Mouse (Mus musculus) thymus, adult 2 months (tissue): ENCODE data around the gene Aldh2. TPM values are rescaled to one million over a fixed set of nuclear protein-coding genes. Genes with fewer than 3 reads are reported as not detected.

Source experiments
- DNase-seq: peaks from one replicate; pipeline ENCODE4 v3.0.0; 2021
- H3K27ac ChIP-seq: fragments of 200-500 bp; 2 replicates; pipeline ENCODE4 v1.5.1; 2012; ENCODE audit warnings: low read length, control low read depth; ENCODE audit not compliant: control insufficient read depth, insufficient read depth
- H3K27me3 ChIP-seq: fragments of 200-500 bp; 2 replicates; pipeline ENCODE4 v1.6.1; 2012; ENCODE audit warnings: mild to moderate bottlenecking, low read length, moderate library complexity, mixed read lengths; ENCODE audit not compliant: control insufficient read depth, insufficient read depth
- H3K36me3 ChIP-seq: fragments of 200-500 bp; 2 replicates; pipeline ENCODE4 v1.6.1; 2012; ENCODE audit warnings: mild to moderate bottlenecking, low read length, moderate library complexity; ENCODE audit not compliant: control insufficient read depth, insufficient read depth
- H3K4me1 ChIP-seq: fragments of 200-500 bp; replicated peaks from 2 replicates; pipeline ENCODE4 v1.6.1; 2012; ENCODE audit warnings: low read length; ENCODE audit not compliant: control insufficient read depth, insufficient read depth
- H3K4me3 ChIP-seq: fragments of 200-500 bp; 2 replicates; pipeline ENCODE4 v1.5.1; 2012; ENCODE audit warnings: mild to moderate bottlenecking, low read length, control low read depth, moderate library complexity; ENCODE audit not compliant: control insufficient read depth, insufficient read depth
- CTCF ChIP-seq: fragments of 200-500 bp; IDR thresholded peaks from 2 replicates; pipeline ENCODE4 v1.5.1; 2012; ENCODE audit warnings: mild to moderate bottlenecking, control low read depth, low read length, moderate library complexity, borderline replicate concordance; ENCODE audit not compliant: control insufficient read depth, poor library complexity, insufficient read depth; ENCODE audit errors: extremely low read depth
- POLR2A ChIP-seq: fragments of 200-500 bp; IDR thresholded peaks from 2 replicates; pipeline ENCODE4 v1.6.1; 2012; ENCODE audit warnings: mild to moderate bottlenecking, low read length, control low read depth, moderate library complexity; ENCODE audit not compliant: control insufficient read depth, poor library complexity, insufficient read depth; ENCODE audit errors: extremely low read depth
- WGBS: fragments of 180-500 bp; shearing (Covaris S2); methylation state at CpG from one replicate; pipeline ENCODE4 v1.1.7; 2018; 5-methylcytosine and 5-hydroxymethylcytosine counted together
- polyA plus RNA-seq: library from polyadenylated mRNA; depleted of rRNA; stranded (reverse); fragments of >200 nt; gene quantifications from 2 replicates; pipeline ENCODE4 v1.2.3, GENCODE M21; 2012

Aldh2 gene
- polyA plus RNA-seq, 1 experiment: 203 TPM

- H3K36me3 ChIP-seq: no peaks in the 10 kb centered on the region
- 97% methylated on average over 11 of the region's 11 CpGs for WGBS
Measured at GRCm38 (mm10) chr5:121575867-121576266, 17.8 kb downstream of the Aldh2 start.

DNA sequence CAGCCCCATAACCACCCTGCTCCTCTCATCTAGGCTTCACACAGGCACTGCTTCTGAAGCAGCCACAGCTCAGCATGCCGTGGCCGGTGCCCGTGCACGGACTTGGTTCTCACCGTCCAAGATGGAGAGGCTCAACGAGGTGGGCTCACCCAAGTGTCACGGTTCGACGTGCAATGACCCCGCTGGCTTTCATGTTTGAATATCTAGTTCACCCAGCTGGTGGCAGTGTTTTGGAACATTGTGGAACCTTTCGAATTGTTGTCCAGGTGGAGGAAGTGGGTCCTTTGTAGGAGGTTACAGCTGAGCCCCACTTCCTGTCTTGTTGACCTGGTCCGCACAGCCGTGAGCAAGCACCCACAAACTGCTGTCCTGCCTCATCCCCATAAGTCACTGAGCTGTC, 19.5 kb downstream of the Aldh2 start:
- Histone ChIP-seq H3K4me1 (peaks cover 12% of the 10 kb centered on the region), H3K4me3 (no peak overlapping the region), H3K27ac (peak overlapping the region; percentile 35; the same call in 1 of the 2 replicates), H3K27me3 (no peaks in the 10 kb centered on the region), H3K36me3 (no peaks in the 10 kb centered on the region)
- WGBS: 79% methylated on average over 13 of the region's 13 CpGs
- peak; percentile 60 for DNase-seq
- TF ChIP-seq POLR2A: no peak
- TF ChIP-seq CTCF: no peak

More at GRCm38 (mm10) chr5:121575867-121576266, 17.8 kb downstream of the Aldh2 start:
- TF ChIP-seq POLR2A (no peak), CTCF (no peak)
- DNase-seq: no peak
- Histone ChIP-seq H3K4me3 (no peak overlapping the region), H3K27ac (no peak overlapping the region), H3K4me1 (peaks cover 12% of the 10 kb centered on the region), H3K27me3 (no peaks in the 10 kb centered on the region)

GRCm38 (mm10) chr5:121570787-121571186, 22.8 kb downstream of the Aldh2 start:
- DNase-seq: no peak
- no peaks in the 10 kb centered on the region for H3K36me3 ChIP-seq
- WGBS: 86% methylated on average over 1 of the region's 1 CpGs
- H3K27ac ChIP-seq: no peak overlapping the region
- no peaks in the 10 kb centered on the region for H3K27me3 ChIP-seq
- no peak for TF ChIP-seq CTCF
- no peak for TF ChIP-seq POLR2A
- peaks cover 12% of the 10 kb centered on the region for H3K4me1 ChIP-seq
- no peak overlapping the region for H3K4me3 ChIP-seq

DNA sequence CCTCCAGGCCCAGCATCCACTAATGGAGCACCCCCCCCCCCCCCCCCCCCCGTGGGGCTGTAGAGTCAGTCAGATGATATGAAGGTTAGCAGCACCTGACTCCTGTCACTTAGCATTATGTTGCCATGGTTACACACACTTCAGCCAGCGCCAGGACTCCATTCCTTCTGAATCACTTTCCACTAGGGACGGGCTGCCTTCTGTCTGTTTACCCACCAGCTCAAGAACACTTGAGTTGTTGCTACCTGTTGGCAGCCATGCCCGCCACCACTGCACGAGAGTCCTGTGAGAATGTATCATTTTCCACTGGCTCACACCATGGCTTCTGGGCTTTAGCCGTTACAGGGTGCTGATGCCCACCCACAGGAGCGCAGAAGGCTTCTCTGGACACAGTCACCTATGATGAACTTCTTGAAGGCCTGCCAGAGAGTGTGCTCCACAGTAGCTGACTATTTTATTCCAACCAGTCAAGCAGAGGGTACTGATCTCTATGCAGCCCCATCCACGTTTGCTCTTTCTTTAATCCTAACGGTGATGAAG, 23.7 kb downstream of the Aldh2 start:
- H3K36me3 ChIP-seq: no peaks in the 10 kb centered on the region
- H3K4me1 ChIP-seq: peaks cover 14% of the 10 kb centered on the region
- 94% methylated on average over 9 of the region's 9 CpGs for WGBS
- TF ChIP-seq POLR2A (no peak), CTCF (no peak)
- H3K4me3 ChIP-seq: no peak overlapping the region
- no peak overlapping the region for H3K27ac ChIP-seq
- no peaks in the 10 kb centered on the region for H3K27me3 ChIP-seq
- DNase-seq: no peak

- H3K36me3 ChIP-seq: no peaks in the 10 kb centered on the region
- no peak for DNase-seq
- no peak for TF ChIP-seq CTCF
- TF ChIP-seq POLR2A: no peak
- no peaks in the 10 kb centered on the region for H3K27me3 ChIP-seq
- H3K4me3 ChIP-seq: no peak overlapping the region
- peaks cover 8% of the 10 kb centered on the region for H3K4me1 ChIP-seq
- no peak overlapping the region for H3K27ac ChIP-seq
- WGBS: 95% methylated on average over 16 of the region's 16 CpGs
Measured at GRCm38 (mm10) chr5:121566035-121566681, 27.5 kb downstream of the Aldh2 start.

DNA sequence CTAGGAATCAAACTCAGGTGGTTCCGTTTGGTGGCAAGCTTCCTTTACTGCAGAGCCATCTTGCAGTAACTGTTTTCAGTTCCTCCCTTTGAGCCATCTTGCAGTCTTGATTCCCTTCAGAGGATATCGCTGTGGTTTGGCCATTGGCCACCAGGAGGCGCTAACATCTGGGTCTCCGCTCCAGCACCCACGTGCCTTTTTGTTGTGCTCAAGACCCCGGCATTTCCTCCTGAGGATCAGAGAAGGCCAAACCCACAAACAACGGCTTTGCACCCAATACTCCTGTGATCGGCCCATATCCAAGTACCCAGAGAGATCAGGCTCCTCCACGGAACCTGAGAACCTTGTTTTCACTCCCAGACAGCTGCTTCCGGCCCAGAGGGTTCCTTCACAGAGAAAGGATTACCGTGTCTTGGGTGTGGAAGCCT, 29.1 kb downstream of the Aldh2 start:
- TF ChIP-seq CTCF (peak; percentile 95), POLR2A (no peak)
- Histone ChIP-seq H3K36me3 (no peaks in the 10 kb centered on the region), H3K27me3 (no peaks in the 10 kb centered on the region), H3K27ac (peak overlapping the region; percentile 68; the same call in 1 of the 2 replicates), H3K4me3 (peak overlapping the region; percentile 44), H3K4me1 (peaks cover 8% of the 10 kb centered on the region)
- DNase-seq: peak; percentile 92
- 4% methylated on average over 11 of the region's 11 CpGs for WGBS
